16 mouse cellular contexts compared by ENCODE assay signal in genomic region chr1:128723843-128724242, GRCm38 (mm10).
"Had no signal": no experiment of that assay in that cellular context is flagged by ENCODE, and none has a peak within 500 bp of the region (broad histone marks: within the 10 kb centered on the region; RNA-seq: fewer than 3 reads in every experiment).

No protein-coding gene starts in this region.

- H3K27me3 ChIP-seq: liver, embryonic 15.5 days; neural tube, embryonic 13.5 days had no signal

- H3K4me2 ChIP-seq: liver, embryonic 11.5 days; liver, embryonic 15.5 days; neural tube, embryonic 13.5 days had no signal

- ATAC-seq: intestine, embryonic 16.5 days; lung, postnatal 0 days had no signal

- DNase-seq: lung, adult 2 months; lung, postnatal 4 days; midbrain, embryonic 14.5 days; retina, postnatal 1 day; right cerebral cortex, postnatal 4 days; spleen, adult 18-20 months; thymus, postnatal 25 days had no signal

- H3K9me3 ChIP-seq: limb, embryonic 10.5 days; liver, embryonic 15.5 days; midbrain, embryonic 10.5 days; neural tube, embryonic 13.5 days had no signal

- H3K9ac ChIP-seq: liver, embryonic 15.5 days; neural tube, embryonic 13.5 days had no signal

- H3K4me1 ChIP-seq: limb, embryonic 10.5 days; liver, embryonic 15.5 days; midbrain, embryonic 10.5 days; neural tube, embryonic 13.5 days had no signal

- H3K4me3 ChIP-seq: left cerebral cortex, adult 2 months; limb, embryonic 10.5 days; liver, embryonic 15.5 days; midbrain, embryonic 10.5 days; neural tube, embryonic 13.5 days had no signal

- H3K36me3 ChIP-seq: limb, embryonic 10.5 days; liver, embryonic 15.5 days; midbrain, embryonic 10.5 days; neural tube, embryonic 13.5 days had no signal

- H3K27ac ChIP-seq: left cerebral cortex, adult 2 months; limb, embryonic 10.5 days; liver, embryonic 15.5 days; midbrain, embryonic 10.5 days; neural tube, embryonic 13.5 days; stomach, postnatal 0 days had no signal
